Mouse (Mus musculus) cerebellum, postnatal 10 days (tissue): ENCODE measurements around the gene Draxin.
"Not testable (repeated sequence)": the region's sequence is repeated elsewhere in the genome, so short reads cannot be mapped to it uniquely, and the experiment has no call there.

ENCODE experiments used
- DNase-seq, 2 experiments: peaks; one replicate each; pipeline ENCODE4 v3.0.0; 2021; ENCODE audit warnings: mixed read lengths in 2 of 2

The Draxin gene

DNA sequence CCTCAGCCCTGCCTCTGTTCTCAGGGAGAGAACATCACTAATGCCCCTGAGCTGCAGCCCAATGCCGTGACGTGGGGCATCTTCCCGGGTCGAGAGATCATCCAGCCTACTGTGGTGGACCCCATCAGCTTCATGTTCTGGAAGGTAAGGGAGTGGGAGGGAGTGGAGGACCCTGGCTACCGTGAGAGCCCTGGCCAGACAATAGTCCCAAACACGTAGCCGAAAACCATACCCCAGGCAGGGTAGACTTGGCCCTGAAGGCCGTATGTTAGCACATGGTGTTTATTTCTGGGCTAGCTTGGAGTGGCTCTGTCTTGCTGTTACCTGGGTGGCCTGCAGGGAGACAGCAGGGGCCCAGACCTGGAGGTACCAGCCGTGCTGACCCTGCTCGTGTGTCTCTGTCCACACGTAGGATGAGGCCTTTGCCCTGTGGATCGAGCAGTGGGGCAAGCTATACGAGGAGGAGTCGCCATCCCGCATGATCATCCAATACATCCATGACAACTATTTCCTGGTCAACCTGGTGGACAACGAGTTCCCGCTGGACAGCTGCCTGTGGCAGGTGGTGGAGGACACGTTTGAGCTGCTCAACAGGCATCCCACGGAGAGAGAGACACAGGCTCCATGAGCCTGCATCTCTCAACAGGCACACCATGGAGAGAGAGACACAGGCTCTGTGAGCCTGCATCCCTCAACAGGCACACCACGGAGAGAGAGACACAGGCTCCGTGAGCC is 75.4 kb downstream of the Draxin start:
- no peak for DNase-seq

DNA sequence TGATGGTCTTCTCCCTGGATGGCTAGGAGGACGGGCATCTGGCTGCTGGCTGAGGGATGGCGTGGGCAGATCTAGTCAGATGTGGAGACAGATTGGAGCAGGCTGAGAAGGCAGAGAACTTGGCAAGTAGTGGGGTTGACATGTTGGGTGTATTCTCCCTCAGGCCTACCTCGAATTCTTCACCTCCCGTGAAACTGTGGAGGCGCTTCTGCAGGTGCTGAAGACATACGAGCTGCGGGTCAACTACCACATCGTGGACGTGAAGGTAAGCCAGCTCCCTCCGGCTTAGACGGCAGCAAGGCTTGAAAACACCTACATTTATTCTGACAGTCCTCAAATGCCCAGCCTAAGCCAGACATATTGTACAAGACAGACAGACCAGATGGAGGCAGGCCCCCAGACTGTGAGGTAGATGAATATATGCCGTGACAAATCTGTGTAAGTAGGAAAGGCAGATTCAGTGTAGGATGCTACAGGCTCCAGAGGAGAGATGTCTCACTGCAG is 77.0 kb downstream of the Draxin start:
- peak; percentile 72 to 76 for DNase-seq

DNA sequence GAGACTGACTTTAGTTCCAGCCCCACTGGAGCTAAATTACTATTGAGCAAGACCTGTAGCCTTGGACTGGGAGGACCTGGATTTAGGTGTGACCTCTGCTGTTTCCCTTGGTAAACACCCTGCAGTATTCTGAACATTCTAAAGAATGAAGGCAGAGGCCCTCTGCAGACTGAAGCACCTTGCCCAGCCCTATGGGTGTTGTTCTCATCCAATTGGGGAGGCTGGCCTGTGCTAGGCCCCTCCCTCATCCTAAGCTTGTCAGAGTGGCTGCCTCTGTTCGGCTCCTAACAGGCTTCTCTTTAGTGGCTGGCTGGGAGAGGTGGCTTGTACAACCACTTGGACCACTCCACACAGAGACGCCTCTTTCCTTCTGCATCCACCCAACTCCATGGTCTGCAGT is 77.5 kb downstream of the Draxin start:
- DNase-seq: no peak

DNA sequence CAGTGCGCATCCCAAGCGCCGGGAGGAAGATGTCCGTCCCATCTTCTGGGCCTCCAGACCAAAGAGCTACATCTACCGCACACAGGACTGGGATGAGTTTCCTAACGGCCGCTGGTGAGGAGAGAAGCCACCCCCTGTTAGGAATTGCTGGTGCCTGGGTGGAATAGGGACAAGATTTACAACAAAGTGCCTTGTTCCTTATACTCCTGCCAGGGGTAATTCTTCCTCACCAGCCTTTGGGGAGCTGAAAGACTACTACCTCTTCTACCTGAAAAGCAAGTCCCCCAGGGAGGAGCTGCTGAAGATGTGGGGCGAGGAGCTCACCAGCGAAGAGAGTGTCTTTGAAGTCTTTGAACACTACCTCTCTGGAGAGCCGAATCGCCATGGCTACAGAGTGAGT is 78.6 kb downstream of the Draxin start:
- no peak for DNase-seq

DNA sequence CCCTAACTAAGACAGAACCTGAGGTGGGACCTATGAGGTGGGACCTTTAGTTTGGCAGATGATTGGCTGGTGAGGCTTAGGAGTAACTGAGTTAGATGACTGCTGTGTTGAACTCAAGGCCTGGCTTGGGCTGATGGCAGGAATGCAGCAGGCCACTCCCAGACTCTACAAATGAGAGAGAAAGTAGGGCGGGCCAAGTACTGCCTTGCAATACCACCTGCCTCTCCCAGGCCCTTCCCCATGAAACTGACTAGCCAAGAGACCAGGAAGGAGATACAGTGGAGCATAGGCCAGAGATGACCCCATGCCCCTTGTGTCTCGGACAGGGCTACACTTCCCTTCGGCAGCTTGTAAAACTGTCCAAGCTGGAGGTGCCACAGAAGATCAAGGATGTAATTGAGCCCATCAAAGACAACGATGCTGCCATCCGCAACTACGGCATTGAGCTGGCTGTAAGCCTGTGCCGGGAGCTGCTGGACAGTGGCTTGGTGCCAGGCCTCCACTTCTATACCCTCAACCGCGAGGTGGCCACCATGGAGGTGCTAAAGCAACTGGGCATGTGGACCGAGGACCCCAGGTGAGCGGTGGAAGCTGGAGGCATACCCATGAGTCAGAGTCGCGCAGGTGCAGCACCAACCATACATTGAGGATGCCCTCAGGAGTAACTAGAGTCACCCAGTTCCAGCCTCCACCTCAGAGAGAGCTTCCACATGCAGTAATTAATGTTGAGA is 79.3 kb downstream of the Draxin start:
- peak; percentile 54 to 57 for DNase-seq

DNA sequence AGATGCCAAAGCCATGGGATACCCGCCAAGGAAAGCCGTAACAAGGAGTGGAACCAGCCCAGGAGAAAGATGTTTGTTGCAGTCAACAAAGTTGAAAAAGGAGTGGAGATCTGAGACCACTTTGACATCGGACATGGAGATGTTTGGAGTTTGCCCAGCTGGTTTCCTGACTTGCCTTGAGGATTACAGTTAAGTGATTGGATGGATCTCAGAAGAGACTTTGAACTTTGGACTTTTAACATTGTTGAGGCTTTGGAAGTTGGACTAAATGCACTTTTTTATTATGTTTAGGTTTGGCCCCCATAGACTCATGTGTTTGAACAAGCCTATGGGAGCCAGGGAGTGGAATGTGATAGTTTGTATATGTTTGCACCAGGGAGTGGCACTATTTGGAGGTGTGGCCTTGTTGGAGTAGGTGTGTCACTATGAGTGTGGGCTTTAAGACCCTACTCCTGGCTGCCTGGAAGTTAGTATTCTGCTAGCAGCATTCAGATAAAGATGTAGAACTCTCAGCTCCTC is 80.0 kb downstream of the Draxin start:
- not testable (repeated sequence) for DNase-seq
